Mouse (Mus musculus) liver, embryonic 15.5 days (tissue): ENCODE measurements around the gene Mymk. TPM values are rescaled to one million over a fixed set of nuclear protein-coding genes. Genes with fewer than 3 reads are reported as not detected.

Source experiments
- ATAC-seq: fragments of 200-750 bp; cut with Nextera tagmentation; 2 replicates; pipeline ENCODE4 v1.8.0; 2017; ENCODE audit warnings: moderate number of reproducible peaks, mild to moderate bottlenecking, moderate library complexity; ENCODE audit not compliant: insufficient read depth
- H3K27ac ChIP-seq: fragments of 300-500 bp; sonication (generic); replicated peaks from 2 replicates; pipeline ENCODE4 v1.5.1; 2015; ENCODE audit warnings: mild to moderate bottlenecking, inconsistent platforms
- H3K27me3 ChIP-seq: fragments of 300-500 bp; sonication (generic); 2 replicates; pipeline ENCODE4 v1.6.1; 2015; ENCODE audit warnings: mild to moderate bottlenecking, inconsistent platforms
- H3K36me3 ChIP-seq: fragments of 300-500 bp; sonication (generic); replicated peaks from 2 replicates; pipeline ENCODE4 v1.6.1; 2015; ENCODE audit warnings: moderate library complexity, mild to moderate bottlenecking, inconsistent platforms
- H3K4me1 ChIP-seq: fragments of 300-500 bp; sonication (generic); replicated peaks from 2 replicates; pipeline ENCODE4 v1.6.1; 2015; ENCODE audit warnings: inconsistent platforms
- H3K4me2 ChIP-seq: fragments of 300-500 bp; sonication (generic); 2 replicates; pipeline ENCODE4 v1.6.1; 2015; ENCODE audit warnings: moderate library complexity, mild to moderate bottlenecking, inconsistent platforms
- H3K4me3 ChIP-seq: fragments of 300-500 bp; sonication (generic); replicated peaks from 2 replicates; pipeline ENCODE4 v1.5.1; 2015; ENCODE audit warnings: mild to moderate bottlenecking, inconsistent platforms
- H3K9ac ChIP-seq: fragments of 300-500 bp; sonication (generic); 2 replicates; pipeline ENCODE4 v1.6.1; 2015; ENCODE audit warnings: moderate library complexity, mild to moderate bottlenecking, inconsistent platforms
- H3K9me3 ChIP-seq: fragments of 300-500 bp; sonication (generic); replicated peaks from 2 replicates; pipeline ENCODE4 v1.6.1; 2016; ENCODE audit warnings: inconsistent platforms
- WGBS: fragments of 180-500 bp; shearing (Covaris S2); methylation state at CpG from one replicate; pipeline ENCODE4 v1.1.7; 2015; ENCODE audit warnings: mixed read lengths; ENCODE audit not compliant: insufficient replicate concordance; 5-methylcytosine and 5-hydroxymethylcytosine counted together
- polyA plus RNA-seq: library from polyadenylated mRNA; unstranded; fragments of >200 nt; fragmentation: Nextera tagmentation; extraction: Ambion mirVana; gene quantifications from 2 replicates; pipeline ENCODE4 v1.2.1, GENCODE M21; 2015

The Mymk gene
- polyA plus RNA-seq, 1 experiment from 2014 or later, result 2.5 TPM

- ATAC-seq, result no peak
- WGBS, result 3% methylated on average over 10 of the region's 10 CpGs
- Histone ChIP-seq H3K4me3 (no peak within 1 kb of the TSS), H3K4me2 (no peak within 1 kb of the TSS), H3K27ac (no peak within 1 kb of the TSS), H3K4me1 (peaks cover 5% of the 10 kb centered on the region; the same call in 1 of the 2 replicates), H3K9ac (no peak within 1 kb of the TSS), H3K27me3 (peaks cover 17% of the 10 kb centered on the region), H3K9me3 (no peaks in the 10 kb centered on the region), H3K36me3 (no peaks in the 10 kb centered on the region)
Observed at GRCm38 (mm10) chr2:27079152-27079584, 7.2 kb upstream of the Mymk start, which contains the start of gene Adamtsl2. Adamtsl2 (plus strand) TSS chr2:27079379.

- ATAC-seq, result no peak
- H3K27me3 ChIP-seq, result peaks cover 17% of the 10 kb centered on the region
- H3K9ac ChIP-seq, result no peak overlapping the region
- H3K9me3 ChIP-seq, result no peaks in the 10 kb centered on the region
- H3K4me3 ChIP-seq, result no peak overlapping the region
- 16% methylated on average over 2 of the region's 2 CpGs for WGBS
- H3K36me3 ChIP-seq, result no peaks in the 10 kb centered on the region
- H3K4me2 ChIP-seq, result no peak overlapping the region
- H3K4me1 ChIP-seq, result peaks cover 5% of the 10 kb centered on the region; the same call in 1 of the 2 replicates
- no peak overlapping the region for H3K27ac ChIP-seq
Observed at GRCm38 (mm10) chr2:27078312-27078711, 6.3 kb upstream of the Mymk start.

GRCm38 (mm10) chr2:27077655-27078244 is 5.8 kb upstream of the Mymk start:
- no peak overlapping the region for H3K4me2 ChIP-seq
- H3K4me1 ChIP-seq, result peaks cover 5% of the 10 kb centered on the region; the same call in 1 of the 2 replicates
- H3K4me3 ChIP-seq, result no peak overlapping the region
- H3K36me3 ChIP-seq, result no peaks in the 10 kb centered on the region
- H3K9ac ChIP-seq, result no peak overlapping the region
- WGBS, result 53% methylated on average over 10 of the region's 10 CpGs
- no peaks in the 10 kb centered on the region for H3K9me3 ChIP-seq
- no peak overlapping the region for H3K27ac ChIP-seq
- peaks cover 17% of the 10 kb centered on the region for H3K27me3 ChIP-seq
- ATAC-seq, result no peak

GRCm38 (mm10) chr2:27075485-27075884 is 3.5 kb upstream of the Mymk start:
- Histone ChIP-seq H3K9ac (no peak overlapping the region), H3K9me3 (no peaks in the 10 kb centered on the region), H3K4me2 (no peak overlapping the region), H3K4me3 (no peak overlapping the region), H3K27me3 (peaks cover 17% of the 10 kb centered on the region), H3K36me3 (no peaks in the 10 kb centered on the region), H3K4me1 (peaks cover 5% of the 10 kb centered on the region; the same call in 1 of the 2 replicates), H3K27ac (no peak overlapping the region)
- WGBS, result 61% methylated on average over 3 of the region's 3 CpGs
- ATAC-seq, result no peak

GRCm38 (mm10) chr2:27074804-27075203 is 2.8 kb upstream of the Mymk start:
- no peak overlapping the region for H3K4me3 ChIP-seq
- no peak overlapping the region for H3K9ac ChIP-seq
- no peak overlapping the region for H3K27ac ChIP-seq
- WGBS, result 62% methylated on average over 4 of the region's 4 CpGs
- H3K36me3 ChIP-seq, result no peaks in the 10 kb centered on the region
- H3K9me3 ChIP-seq, result no peaks in the 10 kb centered on the region
- peaks cover 5% of the 10 kb centered on the region; the same call in 1 of the 2 replicates for H3K4me1 ChIP-seq
- peaks cover 17% of the 10 kb centered on the region for H3K27me3 ChIP-seq
- ATAC-seq, result no peak
- H3K4me2 ChIP-seq, result no peak overlapping the region

GRCm38 (mm10) chr2:27073407-27073806 is 1.4 kb upstream of the Mymk start:
- Histone ChIP-seq H3K9ac (no peak overlapping the region), H3K36me3 (no peaks in the 10 kb centered on the region), H3K4me3 (no peak overlapping the region), H3K27me3 (peaks cover 5% of the 10 kb centered on the region; the same call in 1 of the 2 replicates), H3K4me1 (no peaks in the 10 kb centered on the region), H3K4me2 (no peak overlapping the region), H3K9me3 (no peaks in the 10 kb centered on the region), H3K27ac (no peak overlapping the region)
- no peak for ATAC-seq
- 49% methylated on average over 4 of the region's 4 CpGs for WGBS

- Histone ChIP-seq H3K9ac (no peak overlapping the region), H3K27me3 (no peaks in the 10 kb centered on the region; the same call in 1 of the 2 replicates), H3K36me3 (no peaks in the 10 kb centered on the region), H3K4me3 (no peak overlapping the region), H3K4me1 (no peaks in the 10 kb centered on the region), H3K4me2 (no peak overlapping the region), H3K9me3 (no peaks in the 10 kb centered on the region), H3K27ac (no peak overlapping the region)
- 16% methylated on average over 4 of the region's 4 CpGs for WGBS
- no peak for ATAC-seq
Observed at GRCm38 (mm10) chr2:27071137-27071536, 842 bp downstream of the Mymk start.

- 49% methylated on average over 2 of the region's 2 CpGs for WGBS
- Histone ChIP-seq H3K27ac (no peak overlapping the region), H3K36me3 (no peaks in the 10 kb centered on the region), H3K27me3 (no peaks in the 10 kb centered on the region; the same call in 1 of the 2 replicates), H3K4me1 (no peaks in the 10 kb centered on the region), H3K4me2 (no peak overlapping the region), H3K4me3 (no peak overlapping the region), H3K9me3 (no peaks in the 10 kb centered on the region), H3K9ac (no peak overlapping the region)
- ATAC-seq, result no peak
Observed at GRCm38 (mm10) chr2:27070247-27070813, 1.6 kb downstream of the Mymk start.

GRCm38 (mm10) chr2:27069646-27070045 is 2.3 kb downstream of the Mymk start:
- H3K4me3 ChIP-seq, result no peak overlapping the region
- no peak overlapping the region for H3K4me2 ChIP-seq
- H3K9ac ChIP-seq, result no peak overlapping the region
- H3K27me3 ChIP-seq, result no peaks in the 10 kb centered on the region; the same call in 1 of the 2 replicates
- no peaks in the 10 kb centered on the region for H3K36me3 ChIP-seq
- H3K9me3 ChIP-seq, result no peaks in the 10 kb centered on the region
- no peak for ATAC-seq
- no peak overlapping the region for H3K27ac ChIP-seq
- 37% methylated on average over 3 of the region's 3 CpGs for WGBS
- no peaks in the 10 kb centered on the region for H3K4me1 ChIP-seq

- Histone ChIP-seq H3K9ac (no peak overlapping the region), H3K4me2 (no peak overlapping the region), H3K36me3 (no peaks in the 10 kb centered on the region), H3K4me3 (no peak overlapping the region), H3K9me3 (no peaks in the 10 kb centered on the region), H3K4me1 (no peaks in the 10 kb centered on the region), H3K27ac (no peak overlapping the region), H3K27me3 (no peaks in the 10 kb centered on the region; the same call in 1 of the 2 replicates)
- WGBS, result 54% methylated on average over 2 of the region's 2 CpGs
- ATAC-seq, result no peak
Observed at GRCm38 (mm10) chr2:27067996-27068395, 4.0 kb downstream of the Mymk start.

- Histone ChIP-seq H3K27ac (no peak overlapping the region), H3K36me3 (no peaks in the 10 kb centered on the region), H3K9ac (no peak overlapping the region), H3K4me3 (no peak overlapping the region), H3K27me3 (no peaks in the 10 kb centered on the region; the same call in 1 of the 2 replicates), H3K9me3 (no peaks in the 10 kb centered on the region), H3K4me2 (no peak overlapping the region), H3K4me1 (0 out of 2 replicates have a peak, but pooled peaks cover 2% of the 10 kb centered on the region)
- 57% methylated on average over 2 of the region's 2 CpGs for WGBS
- no peak for ATAC-seq
Observed at GRCm38 (mm10) chr2:27067124-27067523, 4.9 kb downstream of the Mymk start.
